ENCODE assay signal across 8 mouse cellular contexts in genomic region chr7:25072716-25073390, GRCm38 (mm10). TPM values are rescaled to one million over a fixed set of nuclear protein-coding genes. Genes with fewer than 3 reads are reported as not detected.
A peak's percentile ranks its signal among the peaks of the same experiment; 100 is the strongest.
DNase-seq lines count a peak whose midpoint lies in the region; ATAC-seq and TF ChIP-seq lines count a peak whose summit lies in the region.

No protein-coding gene starts in this region.

- H3K4me2 ChIP-seq in forebrain, embryonic 15.5 days (replicated peaks): peak overlapping the region; percentile 93
- H3K4me2 ChIP-seq in intestine, postnatal 0 days (replicated peaks; ENCODE audit: low read depth): peak overlapping the region; percentile 88
- peak overlapping the region; percentile 91 for H3K4me2 ChIP-seq in limb, embryonic 13.5 days (replicated peaks)
- peak overlapping the region; percentile 60 for H3K4me2 ChIP-seq in myocyte (ENCODE audit: low read depth)

- no peak for TF ChIP-seq CTCF in brain, embryonic 14.5 days (IDR thresholded peaks at IDR 0.05; ENCODE audit: borderline replicate concordance, extremely low read depth, insufficient read depth, insufficient read length)
- 0 out of 2 replicates have a peak, but pooled peaks have one; percentile 7 for TF ChIP-seq CTCF in intestine, postnatal 0 days (IDR thresholded peaks at IDR 0.05; ENCODE audit: low read depth)

- H3K79me2 ChIP-seq in myocyte (ENCODE audit: control insufficient read depth, insufficient read depth): peaks cover 8% of the 10 kb centered on the region

- H3K36me3 ChIP-seq in forebrain, embryonic 15.5 days: peaks cover 5% of the 10 kb centered on the region
- H3K36me3 ChIP-seq in intestine, postnatal 0 days (ENCODE audit: control insufficient read depth, insufficient read depth): 0 out of 2 replicates have a peak, but pooled peaks cover 3% of the 10 kb centered on the region
- H3K36me3 ChIP-seq in limb, embryonic 13.5 days: peaks cover 13% of the 10 kb centered on the region
- H3K36me3 ChIP-seq in myocyte (ENCODE audit: control insufficient read depth, insufficient read depth): no peaks in the 10 kb centered on the region

- peak overlapping the region; percentile 83 for H3K4me3 ChIP-seq in forebrain, embryonic 15.5 days
- H3K4me3 ChIP-seq in intestine, postnatal 0 days (ENCODE audit: low read depth, low read length): peak overlapping the region; percentile 54
- H3K4me3 ChIP-seq in limb, embryonic 13.5 days: peak overlapping the region; percentile 81
- peak overlapping the region; percentile 33 for H3K4me3 ChIP-seq in myocyte

- peak; percentile 12; the same call in 1 of the 2 replicates for ATAC-seq in forebrain, embryonic 15.5 days (replicated peaks)
- no peak for ATAC-seq in intestine, postnatal 0 days
- ATAC-seq in limb, embryonic 13.5 days (ENCODE audit: low FRiP score, low read depth): peak; percentile 6; the same call in 1 of the 2 replicates

- H3ac ChIP-seq in myocyte (ENCODE audit: control insufficient read depth, insufficient read length): peak overlapping the region; percentile 68

- H3K27me3 ChIP-seq in forebrain, embryonic 15.5 days: no peaks in the 10 kb centered on the region
- H3K27me3 ChIP-seq in intestine, postnatal 0 days (replicated peaks; ENCODE audit: control insufficient read depth, insufficient read depth, low read length): no peaks in the 10 kb centered on the region
- no peaks in the 10 kb centered on the region for H3K27me3 ChIP-seq in limb, embryonic 13.5 days
- no peaks in the 10 kb centered on the region for H3K27me3 ChIP-seq in myocyte (ENCODE audit: control insufficient read depth, insufficient read depth, insufficient read length)

- H3K27ac ChIP-seq in forebrain, embryonic 15.5 days (replicated peaks): peak overlapping the region; percentile 92
- peak overlapping the region; percentile 9; the same call in 1 of the 2 replicates for H3K27ac ChIP-seq in intestine, postnatal 0 days (ENCODE audit: low read depth, low read length)
- peak overlapping the region; percentile 86 for H3K27ac ChIP-seq in limb, embryonic 13.5 days

- WGBS in forebrain, embryonic 15.5 days: 0% methylated on average over 26 of the region's 33 CpGs
- WGBS in intestine, postnatal 0 days: 2% methylated on average over 22 of the region's 33 CpGs
- 1% methylated on average over 20 of the region's 33 CpGs for WGBS in limb, embryonic 13.5 days

- H3K9me3 ChIP-seq in forebrain, embryonic 15.5 days: no peaks in the 10 kb centered on the region
- H3K9me3 ChIP-seq in intestine, postnatal 0 days (ENCODE audit: control insufficient read depth): no peaks in the 10 kb centered on the region
- no peaks in the 10 kb centered on the region for H3K9me3 ChIP-seq in limb, embryonic 13.5 days

- H3K9ac ChIP-seq in forebrain, embryonic 15.5 days (replicated peaks): peak overlapping the region; percentile 96
- H3K9ac ChIP-seq in intestine, postnatal 0 days (ENCODE audit: low read depth, low read length): peak overlapping the region; percentile 49
- peak overlapping the region; percentile 91 for H3K9ac ChIP-seq in limb, embryonic 13.5 days

- peaks cover 70% of the 10 kb centered on the region for H3K4me1 ChIP-seq in forebrain, embryonic 15.5 days
- peaks cover 5% of the 10 kb centered on the region; the same call in 1 of the 2 replicates for H3K4me1 ChIP-seq in intestine, postnatal 0 days (replicated peaks; ENCODE audit: control insufficient read depth, insufficient read depth, low read length)
- peaks cover 44% of the 10 kb centered on the region for H3K4me1 ChIP-seq in limb, embryonic 13.5 days

- TF ChIP-seq POLR2A in brain, embryonic 14.5 days (IDR thresholded peaks at IDR 0.05; ENCODE audit: borderline replicate concordance, extremely low read depth, insufficient read depth, insufficient read length, poor library complexity, severe bottlenecking): 0 out of 2 replicates have a peak, but pooled peaks have one; percentile 19
- peak; percentile 57 for TF ChIP-seq POLR2A in myocyte (IDR thresholded peaks at IDR 0.05; ENCODE audit: insufficient read length, low read depth)

- peak; percentile 21 for DNase-seq in gastrocnemius, adult 18-20 months (ENCODE audit: low spot score)
- no peak for DNase-seq in gastrocnemius, adult 8-10 months (ENCODE audit: low spot score in 2 of 2)
- DNase-seq in brain, embryonic 14.5 days (ENCODE audit: low read depth): peak; percentile 94
- peak; percentile 54 for DNase-seq in testis, postnatal 14 days (ENCODE audit: low spot score)

TF ChIP-seq in myocyte, 11 proteins besides CTCF, POLR2A, EP300 and RAD21:
- TF ChIP-seq MAX (IDR thresholded peaks at IDR 0.05; ENCODE audit: low read depth) (no peak), POLR2AphosphoS2 (IDR thresholded peaks at IDR 0.05; ENCODE audit: insufficient read length, low read depth) (peak; percentile 21), MYOD1 (IDR thresholded peaks at IDR 0.05; ENCODE audit: control insufficient read depth in 1 of 3, insufficient read length in 2 of 3, low read depth in 2 of 3) (peak in 2 of 3 experiments; percentile 67 to 92), MYOG (IDR thresholded peaks at IDR 0.05; ENCODE audit: control insufficient read depth in 1 of 3, insufficient read depth in 1 of 3, insufficient read length in 2 of 3, low read depth in 2 of 3) (peak in 1 of 3 experiments; percentile 5), REST (IDR thresholded peaks at IDR 0.05; ENCODE audit: insufficient read depth, insufficient read length) (no peak)

RNA-seq across cellular contexts. Expression of gene Zfp574, which starts 0.5 kb away (rescaled TPM):
- 1 to 10 TPM; 7.5 to 7.7 TPM for total RNA-seq in gastrocnemius, adult 18-20 months (2021)
- 1 to 10 TPM; 6.5 to 9.3 (median 9.0) TPM for total RNA-seq in gastrocnemius, adult 8-10 months (2022)
- 45.4 and 46.2 TPM in 2 replicates for polyA plus RNA-seq in brain, embryonic 14.5 days (2012; rRNA removed)
- 35.8 and 40.8 TPM in 2 replicates for polyA plus RNA-seq in forebrain, embryonic 15.5 days (2015; fragmentation: Nextera tagmentation; extraction: Ambion mirVana)
- 11.6 and 12.1 TPM in 2 replicates for polyA plus RNA-seq in intestine, postnatal 0 days (2015; fragmentation: Nextera tagmentation; extraction: Ambion mirVana)
- 36.3 and 37.8 TPM in 2 replicates for polyA plus RNA-seq in limb, embryonic 13.5 days (2015; fragmentation: Nextera tagmentation; extraction: Ambion mirVana)
- polyA plus RNA-seq in myocyte (2012; fragmentation: generic; extraction: Trizol): 10.8 TPM

RNA-seq across cellular contexts. Expression of gene Grik5, which starts 0.7 kb away (rescaled TPM):
- total RNA-seq in gastrocnemius, adult 18-20 months (2021): 1 to 10 TPM; 1.7 to 2.7 TPM
- 1 to 10 TPM; 1.3 to 3.2 (median 2.2) TPM for total RNA-seq in gastrocnemius, adult 8-10 months (2022)
- 155 and 186 TPM in 2 replicates for polyA plus RNA-seq in brain, embryonic 14.5 days (2012; rRNA removed)
- polyA plus RNA-seq in forebrain, embryonic 15.5 days (2015; fragmentation: Nextera tagmentation; extraction: Ambion mirVana): 15.9 and 17.1 TPM in 2 replicates
- polyA plus RNA-seq in intestine, postnatal 0 days (2015; fragmentation: Nextera tagmentation; extraction: Ambion mirVana): 1.3 TPM in 2 replicates
- polyA plus RNA-seq in limb, embryonic 13.5 days (2015; fragmentation: Nextera tagmentation; extraction: Ambion mirVana): 8.5 and 10.2 TPM in 2 replicates
- polyA plus RNA-seq in myocyte (2012; fragmentation: generic; extraction: Trizol): 14.7 TPM

Comparison
In these comparisons a context has a peak if more than half of its experiments do, and no peak if none do; other contexts are left out.
1. DNase-seq: peak in gastrocnemius, adult 18-20 months (single experiment), brain, embryonic 14.5 days (single experiment) and testis, postnatal 14 days (single experiment); none in gastrocnemius, adult 8-10 months (0 of 2).
2. H3K27ac ChIP-seq: peak in every context shown above with its lines; median percentile 92 in forebrain, embryonic 15.5 days; 86 in limb, embryonic 13.5 days; 9 in intestine, postnatal 0 days.
3. H3K4me3 ChIP-seq: peak in every context shown above with its lines; median percentile 83 in forebrain, embryonic 15.5 days; 81 in limb, embryonic 13.5 days; 54 in intestine, postnatal 0 days; 33 in myocyte.
4. Peak in every context shown above with its lines, with median percentiles within 50 percentile points of each other: H3K4me2 ChIP-seq and H3K9ac ChIP-seq.